Mouse (Mus musculus) gastrocnemius, postnatal 14 days (tissue): ENCODE results near the gene Igfbp7. TPM values are rescaled to one million over a fixed set of nuclear protein-coding genes. Genes with fewer than 3 reads are reported as not detected.
A peak's percentile ranks its signal among the peaks of the same experiment; 100 is the strongest.

Experiments used
- DNase-seq: peaks from one replicate; pipeline ENCODE4 v3.0.0; 2021; ENCODE audit warnings: mixed read lengths
- intact Hi-C: fragments of 180-260 bp; cut with DNase I; formaldehyde crosslinking; loops from one replicate; pipeline ENCODE4 v1.15.1; 2025; ENCODE audit warnings: low total_unique reads
- total RNA-seq, 2 experiments: library from RNA; stranded (reverse); gene quantifications; 2 replicates each; pipeline ENCODE4 v1.2.3; 2021

Gene Igfbp7
- total RNA-seq, 2 experiments from 2014 or later = 319 to 321 TPM

DNA sequence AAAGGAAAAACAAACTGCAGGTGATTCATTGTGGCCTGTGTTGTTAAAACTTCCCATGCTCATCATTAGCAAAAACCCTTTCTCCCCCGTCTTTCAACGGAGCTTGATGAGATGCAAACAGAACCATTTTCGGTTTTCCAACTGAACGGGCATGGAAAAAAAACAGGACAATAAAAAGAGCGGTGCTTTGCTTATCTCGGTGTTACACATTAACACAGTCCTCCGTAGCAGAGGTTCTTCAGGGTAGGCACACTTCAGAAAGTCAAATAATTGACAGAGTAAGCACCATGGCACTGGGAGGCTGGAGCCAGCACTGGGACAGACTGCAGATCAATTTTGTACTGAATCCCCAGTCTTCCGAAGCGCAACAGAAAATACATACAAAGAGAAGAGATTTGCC is 23.1 kb downstream of the Igfbp7 start:
- DNase-seq = no peak
- intact Hi-C loops = no loop called here

DNA sequence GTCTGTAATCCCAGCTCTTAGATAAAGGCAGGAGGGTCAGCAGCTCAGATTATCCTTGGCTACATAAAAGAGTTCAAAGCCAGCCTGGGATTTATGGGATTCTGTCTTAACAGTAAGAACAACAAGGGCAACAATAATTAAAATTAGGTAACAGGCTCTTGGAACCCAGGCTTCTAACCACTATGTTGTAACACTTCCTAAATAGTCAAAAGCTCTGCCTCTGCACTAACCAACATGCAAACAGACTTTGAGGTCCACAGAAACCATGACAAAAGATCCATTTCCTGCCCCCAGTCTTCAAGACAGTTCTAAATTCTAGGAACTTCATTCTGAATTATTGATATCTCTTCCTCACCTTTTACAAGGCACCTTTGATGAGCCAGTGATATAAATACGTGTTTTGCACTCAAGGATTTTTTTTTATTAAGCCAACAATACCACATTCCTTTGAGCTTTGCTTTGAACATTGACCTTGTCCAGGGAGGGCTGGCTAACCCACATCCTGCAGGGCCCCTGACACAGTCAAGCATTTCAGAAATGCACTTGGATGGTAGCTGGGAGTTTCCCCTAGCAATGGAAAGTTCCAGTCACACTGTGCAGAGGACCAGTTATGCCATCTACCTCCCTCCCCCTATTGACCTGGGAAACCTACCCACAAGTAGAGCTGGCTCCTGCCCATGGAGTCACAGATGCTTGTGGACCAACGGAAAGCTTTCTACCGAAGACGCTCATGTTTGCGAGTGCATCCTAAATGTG is 23.9 kb downstream of the Igfbp7 start:
- intact Hi-C loops = no loop called here
- no peak for DNase-seq

DNA sequence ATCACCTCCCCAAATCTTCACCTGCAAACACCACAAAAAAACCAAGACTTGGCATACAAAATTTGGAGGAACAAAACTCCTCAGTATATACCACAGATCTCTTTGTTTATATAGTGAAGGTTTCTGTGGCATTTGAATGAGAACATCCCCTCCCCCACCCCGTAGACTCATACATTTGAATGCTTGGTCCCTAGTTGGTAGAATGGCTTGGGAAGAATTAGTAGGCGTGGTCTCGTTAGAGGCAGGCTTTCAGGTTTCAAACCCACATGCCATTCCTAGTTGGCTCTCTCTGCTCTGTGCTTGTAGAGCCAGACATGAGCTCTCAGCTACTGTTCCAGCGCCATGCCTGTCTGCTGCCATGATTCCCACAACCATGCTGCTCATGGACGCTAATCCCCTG is 26.2 kb downstream of the Igfbp7 start:
- DNase-seq = no peak
- intact Hi-C loops = no loop called here

DNA sequence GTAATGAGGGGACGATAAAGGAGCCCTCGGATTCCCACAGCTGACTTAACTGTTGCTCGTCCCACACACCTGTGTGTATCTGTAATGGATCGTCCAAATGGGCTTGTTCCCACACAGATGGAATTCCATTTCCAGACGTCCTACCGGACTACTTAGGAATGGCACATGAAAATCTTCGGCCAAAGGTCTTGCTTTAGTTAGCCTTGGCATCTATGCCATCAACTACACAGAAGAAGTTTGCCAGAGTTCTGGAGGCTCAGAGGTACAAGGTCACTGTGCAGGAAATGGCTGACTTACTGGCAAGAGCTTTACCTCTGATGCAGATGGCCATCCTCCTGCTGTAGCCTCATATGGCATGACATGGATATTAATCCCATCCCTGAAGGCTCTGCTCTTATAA is 26.6 kb downstream of the Igfbp7 start:
- DNase-seq = no peak
- intact Hi-C loops = no loop called here

DNA sequence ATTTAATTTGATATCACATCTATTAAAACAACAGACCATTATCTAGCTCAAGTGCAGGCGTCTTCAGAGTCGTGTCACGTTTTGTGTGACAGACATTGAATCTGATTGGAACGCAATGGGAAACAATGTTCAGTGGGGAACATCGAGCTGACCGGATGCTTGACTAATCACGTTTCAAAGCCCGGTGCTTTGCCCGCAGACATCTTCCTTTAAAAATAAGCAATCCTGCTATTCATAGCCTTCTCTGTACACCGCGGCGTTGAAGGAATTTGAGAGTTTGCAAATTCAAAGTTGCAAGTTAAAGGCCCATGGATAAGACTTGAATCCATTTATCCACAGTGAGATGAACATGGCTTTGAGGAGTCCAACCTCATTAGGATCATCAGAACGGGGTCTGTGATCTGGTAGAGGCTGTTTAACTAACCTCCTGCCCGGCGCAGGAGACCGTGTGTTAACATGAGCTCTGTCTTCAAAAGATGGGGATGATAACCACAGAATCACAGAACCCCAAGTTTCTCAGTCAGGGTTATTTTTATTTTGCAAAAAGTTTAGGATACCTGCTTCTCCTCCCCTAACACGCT is 27.4 kb downstream of the Igfbp7 start:
- DNase-seq = no peak
- intact Hi-C loops = no loop called here

DNA sequence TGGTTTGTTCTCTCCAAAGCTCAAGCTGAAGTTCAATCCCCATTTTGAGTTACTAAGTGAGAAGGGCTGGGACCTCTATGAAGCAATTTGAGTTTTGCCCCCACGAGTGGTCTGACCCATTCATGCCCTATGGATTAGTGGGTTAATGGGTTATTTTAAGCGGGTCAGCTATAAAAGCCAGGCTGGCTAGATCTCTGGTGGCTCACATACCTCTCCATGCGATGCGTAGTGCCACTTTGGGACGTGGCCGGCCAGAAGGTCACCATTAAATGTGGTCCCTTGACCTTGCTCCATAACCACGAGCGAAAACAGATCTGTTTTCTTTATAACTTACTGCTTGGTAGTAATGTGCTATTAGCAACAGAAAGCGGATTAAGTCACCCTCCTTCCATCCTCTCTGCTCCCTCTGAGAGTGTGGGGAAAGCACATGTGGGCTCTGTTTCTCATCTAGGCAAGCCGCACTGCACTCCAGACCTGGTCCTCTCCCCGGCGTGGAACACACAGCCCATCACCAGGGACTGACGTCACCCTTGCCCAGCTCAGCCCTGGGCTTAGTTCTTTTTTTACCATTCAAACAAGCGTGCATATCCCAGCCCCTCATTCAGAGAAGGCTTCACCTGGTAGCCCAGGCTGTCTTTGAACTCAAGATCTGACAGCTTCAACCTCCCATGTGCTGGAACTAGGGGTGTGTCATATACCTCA is 28.3 kb downstream of the Igfbp7 start:
- intact Hi-C loops = no loop called here
- no peak for DNase-seq

DNA sequence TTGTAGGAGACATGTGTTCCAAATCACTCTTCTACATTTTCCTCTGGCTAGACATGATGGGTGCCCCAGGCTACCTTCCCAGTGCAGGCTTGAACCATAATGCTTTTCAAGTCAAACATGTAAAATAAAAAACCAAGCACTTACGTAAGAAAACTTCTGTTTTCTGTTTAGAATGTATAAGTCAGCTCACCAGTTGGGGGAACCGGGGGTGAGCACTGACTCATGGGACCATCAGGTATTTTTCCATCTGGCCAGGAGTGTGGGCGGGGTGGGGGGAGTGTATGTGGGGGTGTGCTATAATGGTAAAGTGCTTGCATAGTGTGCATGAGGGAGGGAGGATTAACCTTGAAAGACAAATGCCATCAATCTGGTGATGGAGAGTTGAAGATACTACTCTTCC is 29.8 kb downstream of the Igfbp7 start:
- intact Hi-C loops = no loop called here
- DNase-seq = no peak

DNA sequence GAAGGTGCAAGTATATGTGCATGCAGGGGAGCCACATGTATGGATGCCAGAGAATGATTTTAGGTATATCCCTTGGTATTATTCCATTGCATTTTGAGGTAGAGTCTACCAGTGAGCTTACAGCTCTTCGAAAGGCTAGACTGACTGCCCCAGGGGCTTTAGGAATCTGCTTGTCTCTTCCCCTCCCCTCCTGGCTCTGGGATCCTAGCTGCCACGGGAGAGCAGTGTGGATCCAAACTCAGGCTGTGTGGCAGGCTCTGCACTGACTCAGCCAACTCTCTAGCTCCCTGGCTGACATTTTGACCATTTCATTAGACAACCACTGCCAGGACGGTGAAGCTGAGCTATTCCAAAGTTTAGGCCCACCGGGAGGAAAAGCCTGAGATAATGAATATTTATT is 32.3 kb downstream of the Igfbp7 start:
- no peak for DNase-seq
- intact Hi-C loops = no loop called here

DNA sequence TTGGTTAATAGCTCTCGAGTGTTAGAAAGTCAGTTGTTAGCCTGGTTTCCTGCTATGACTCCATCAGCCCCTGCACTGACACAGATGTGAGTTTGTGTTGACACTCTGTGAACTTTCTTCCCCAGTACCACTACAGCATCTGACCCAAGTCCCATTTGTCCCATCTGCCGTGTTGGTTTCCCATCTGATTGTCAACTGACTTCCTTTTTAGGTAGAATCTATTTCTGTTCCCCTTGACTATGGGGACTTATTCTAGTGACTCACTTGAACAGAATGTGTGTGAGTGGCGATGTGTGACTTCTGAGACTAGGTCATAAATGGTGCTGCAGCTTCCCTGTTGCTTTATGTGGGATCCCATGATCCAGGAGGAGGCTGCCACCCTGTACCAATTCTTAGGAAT is 32.9 kb downstream of the Igfbp7 start:
- intact Hi-C loops = no loop called here

DNA sequence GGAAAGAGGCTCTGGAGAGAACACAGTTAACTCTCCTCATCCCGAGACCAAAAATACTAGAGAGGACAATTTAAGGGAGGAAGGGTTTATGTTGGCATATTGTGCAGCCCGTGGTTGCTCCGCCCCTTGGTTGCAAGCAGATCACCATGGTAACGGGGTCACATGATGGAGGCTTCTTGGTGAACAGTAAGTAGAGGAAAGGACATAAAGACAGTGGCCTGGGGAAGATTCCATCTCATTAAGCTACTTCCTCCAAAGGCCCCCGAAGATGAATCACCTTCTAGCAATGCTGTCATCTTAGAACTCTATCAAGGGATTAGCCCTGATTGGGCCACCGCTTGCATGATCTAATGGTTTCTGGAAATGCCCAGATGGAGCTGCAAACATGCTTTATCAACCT is 35.1 kb downstream of the Igfbp7 start:
- intact Hi-C loops = no loop called here
- peak; percentile 33 for DNase-seq

More for the DNA sequence above, 32.9 kb downstream of the Igfbp7 start:
- DNase-seq = no peak

DNA sequence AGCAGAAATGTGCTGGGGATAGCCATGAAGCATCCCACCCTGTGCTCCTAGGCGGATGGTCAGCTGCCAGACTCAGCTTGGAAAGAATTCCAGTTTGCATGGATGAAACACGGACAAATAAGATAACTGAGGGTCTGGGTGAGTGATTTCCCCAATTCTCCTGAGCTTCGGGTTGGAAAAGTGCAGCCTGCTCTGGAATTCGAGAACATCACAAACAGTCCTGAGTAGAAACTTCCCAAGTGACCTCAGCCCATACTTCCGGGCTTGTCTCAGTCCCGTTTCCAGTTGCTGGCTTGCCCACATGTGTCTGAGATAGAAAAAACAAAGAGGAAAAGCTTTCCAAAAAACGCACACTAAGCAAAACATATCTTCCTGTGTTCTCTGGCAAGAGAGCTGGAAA is 35.6 kb downstream of the Igfbp7 start:
- intact Hi-C loops = no loop called here
- peak; percentile 48 for DNase-seq

DNA sequence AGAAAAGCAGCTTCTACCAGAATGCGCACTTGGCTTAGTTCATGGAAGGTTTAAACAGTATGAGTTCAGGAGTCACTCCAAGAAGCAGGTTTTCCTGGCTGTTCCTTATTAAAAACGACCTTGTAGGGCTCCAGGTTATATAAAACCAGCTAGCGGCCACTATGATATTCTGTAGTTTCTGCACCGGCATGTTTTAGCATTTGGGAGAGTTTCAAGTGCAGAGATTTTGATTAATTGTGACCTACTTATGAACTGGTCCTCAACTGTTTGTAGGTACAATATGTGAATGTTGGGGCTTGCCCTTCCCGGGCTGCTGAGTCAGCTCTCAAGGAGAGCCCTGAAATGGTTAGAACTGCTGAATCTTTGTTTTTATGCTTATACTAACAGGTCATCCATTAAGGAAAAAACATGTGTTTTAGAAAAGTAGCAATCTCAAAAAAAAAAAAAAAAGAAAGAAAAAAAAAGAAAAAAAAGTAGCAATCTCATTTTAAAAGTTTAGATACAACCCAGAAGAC is 37.4 kb downstream of the Igfbp7 start:
- no peak for DNase-seq
- intact Hi-C loops = no loop called here

DNA sequence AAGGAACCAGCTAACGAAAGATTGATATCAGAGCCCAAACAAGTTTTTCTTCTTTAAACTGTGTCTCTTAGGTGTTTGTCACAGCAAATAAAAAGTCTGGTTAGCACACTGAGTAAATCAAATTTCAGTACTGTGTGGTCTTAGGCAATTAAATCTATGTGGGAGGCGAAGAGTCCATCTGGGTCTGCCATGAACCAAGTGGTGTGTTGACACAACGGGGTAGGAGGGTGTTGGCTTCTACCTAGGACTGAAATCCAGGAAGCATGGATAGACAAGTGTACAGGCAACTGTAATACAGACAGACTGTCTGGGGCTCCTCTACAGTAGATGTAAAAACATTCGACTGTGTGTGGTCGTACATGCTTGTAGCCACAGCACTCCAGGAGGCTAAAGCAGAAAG is 38.4 kb downstream of the Igfbp7 start:
- intact Hi-C loops = no loop called here
- DNase-seq = no peak

DNA sequence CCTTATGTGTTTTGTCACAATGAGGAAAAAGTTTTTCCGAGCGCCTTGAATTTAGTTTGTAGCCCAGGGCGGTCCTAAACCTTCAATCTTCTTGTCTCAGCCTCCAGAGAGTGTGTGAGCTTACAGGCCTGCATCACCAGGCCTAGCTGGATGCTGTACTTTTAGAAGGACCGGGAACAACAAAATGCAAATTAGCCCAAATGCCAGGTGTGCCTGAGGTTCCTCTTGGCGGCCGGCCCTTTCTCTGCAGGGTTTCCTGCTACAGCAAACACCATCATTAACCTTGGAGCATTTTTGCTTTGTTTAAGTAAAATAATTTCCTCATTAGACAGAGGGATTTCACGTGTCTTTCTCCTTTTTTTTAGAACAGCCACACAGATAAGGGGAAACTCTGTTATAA is 39.6 kb downstream of the Igfbp7 start:
- DNase-seq = no peak
- intact Hi-C loops = no loop called here

DNA sequence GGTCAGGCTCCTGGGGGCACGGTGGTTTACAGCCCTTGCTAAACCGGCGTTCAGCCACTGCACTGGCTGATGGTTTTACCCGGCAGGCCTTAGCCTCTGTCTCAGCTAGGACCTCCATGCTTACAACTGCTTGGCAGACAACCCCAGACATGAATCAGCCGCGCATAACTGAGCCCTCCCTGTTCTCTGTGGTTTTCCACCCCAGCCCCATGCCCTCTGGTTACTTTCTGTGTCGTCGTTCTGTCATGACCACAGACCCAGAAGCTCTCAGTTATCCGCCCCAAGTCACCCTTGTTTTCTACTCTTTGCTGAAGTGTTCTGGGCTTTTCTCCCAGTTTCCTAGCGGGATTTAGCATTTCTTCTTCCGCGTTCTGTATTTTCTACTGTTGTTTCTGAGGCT is 40.2 kb downstream of the Igfbp7 start:
- intact Hi-C loops = no loop called here

DNA sequence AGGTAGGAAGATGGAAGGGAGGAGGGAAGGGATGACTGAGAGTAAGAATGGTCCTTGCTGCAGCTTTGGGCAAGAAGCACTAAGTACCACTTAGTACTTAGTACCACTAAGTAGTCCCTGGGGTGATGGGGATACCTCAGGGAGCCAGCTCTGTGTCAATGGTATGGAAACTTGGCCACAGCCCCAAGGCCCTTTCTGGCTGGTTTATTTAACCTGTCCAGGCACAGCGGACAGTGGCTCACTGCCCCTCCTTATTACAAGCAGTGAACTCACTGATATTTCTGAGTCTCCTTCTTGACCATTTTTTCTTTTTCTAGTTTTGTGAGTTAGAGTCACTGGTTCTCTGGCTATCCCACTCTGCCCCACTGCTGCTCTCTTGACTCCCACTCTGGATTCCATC is 40.7 kb downstream of the Igfbp7 start:
- intact Hi-C loops = no loop called here
- DNase-seq = no peak

More for the DNA sequence above, 40.2 kb downstream of the Igfbp7 start:
- DNase-seq = peak; percentile 27

DNA sequence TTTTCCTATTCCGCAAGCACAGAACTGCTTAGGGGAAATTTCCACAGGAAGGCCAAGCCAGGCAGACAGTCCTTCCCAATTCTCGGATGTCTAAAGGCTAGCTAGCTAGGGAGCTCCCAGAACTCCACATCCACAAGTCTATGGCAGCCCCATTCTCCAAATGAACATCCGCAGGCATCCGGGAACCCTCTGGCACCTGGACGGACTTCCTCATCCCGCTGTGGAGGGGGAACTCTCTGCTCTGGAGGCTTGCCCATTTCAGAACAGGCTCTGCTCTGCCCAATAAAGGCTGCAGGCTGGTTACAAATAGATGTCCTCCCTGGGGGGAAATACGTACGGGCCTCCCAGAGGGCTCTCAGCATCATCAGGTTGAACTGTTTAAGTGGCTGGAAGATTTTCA is 41.5 kb downstream of the Igfbp7 start:
- peak; percentile 28 for DNase-seq
- intact Hi-C loops = no loop called here

DNA sequence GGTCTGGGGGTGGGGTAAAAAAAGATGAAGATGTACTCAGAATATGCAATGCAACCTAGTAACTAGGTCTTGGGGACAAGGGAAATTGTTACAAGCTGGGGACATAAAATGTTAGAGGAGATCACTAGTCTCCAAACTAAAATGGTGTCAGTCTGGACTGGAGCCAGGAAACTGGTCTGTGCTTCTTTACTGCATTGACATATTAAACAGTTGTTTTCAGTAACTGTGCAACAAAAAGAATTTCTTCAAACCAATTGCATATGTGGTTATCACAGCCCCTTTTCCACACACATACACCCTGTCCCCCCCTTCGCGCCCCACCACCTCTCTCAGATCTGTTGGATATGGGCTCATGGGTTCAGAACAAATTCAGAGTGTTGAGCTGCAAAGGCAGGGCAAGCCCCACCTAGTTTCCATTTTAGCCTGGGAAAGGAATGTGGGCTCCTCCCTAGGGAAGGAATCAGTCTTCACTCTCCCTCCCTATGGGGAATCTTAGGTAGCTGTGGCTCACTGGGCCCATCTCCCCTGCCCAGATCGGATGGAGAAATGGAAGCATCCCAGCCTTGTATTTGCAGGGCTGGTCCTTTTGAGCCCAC is 43.3 kb downstream of the Igfbp7 start:
- intact Hi-C loops = no loop called here
- DNase-seq = no peak

DNA sequence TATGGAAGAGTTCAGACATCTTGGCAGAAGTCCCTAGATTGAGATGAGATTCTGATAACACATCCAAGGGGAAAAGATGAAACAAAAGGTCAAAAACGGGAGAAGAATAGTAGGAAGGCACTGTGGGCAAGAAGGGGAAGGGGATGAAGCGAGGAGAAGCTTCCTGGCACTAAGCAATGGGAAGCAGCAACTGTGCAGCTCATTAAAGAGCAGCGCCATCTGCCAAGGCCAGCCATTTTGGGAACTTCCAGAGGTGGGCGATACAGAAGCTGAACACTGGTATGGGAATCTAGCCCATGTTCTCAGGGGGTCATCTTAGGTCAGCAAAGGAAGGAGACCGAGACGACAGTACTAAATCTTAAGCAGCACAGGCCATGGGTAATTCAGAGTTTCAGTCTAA is 44.2 kb downstream of the Igfbp7 start:
- intact Hi-C loops = no loop called here
- DNase-seq = no peak

DNA sequence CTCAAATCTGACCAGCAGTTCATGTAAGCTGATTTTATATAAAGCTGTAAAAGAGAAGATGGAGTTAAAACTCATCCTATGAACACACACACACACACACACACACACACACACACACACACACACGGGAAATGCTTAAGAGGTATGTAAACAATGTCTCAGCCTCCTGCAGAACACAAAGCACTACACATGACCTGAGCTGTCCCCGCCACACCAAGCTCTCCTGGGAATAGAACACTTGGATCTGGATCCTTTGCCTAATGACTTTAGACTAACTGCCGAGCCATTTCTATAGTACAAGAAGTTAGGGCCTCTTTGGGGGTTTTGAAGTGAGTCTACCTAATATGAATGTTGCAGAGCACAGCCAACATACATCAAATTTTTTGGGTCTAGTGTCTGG is 45.7 kb downstream of the Igfbp7 start:
- intact Hi-C loops = no loop called here
- no peak for DNase-seq
